Mouse (Mus musculus): ENCODE data around the gene Grin2d.

GRCm38 (mm10) chr7:45791756-45792490, 86.3 kb downstream of the Grin2d start:
- TF ChIP-seq POLR2A (IDR thresholded peaks at IDR 0.05; ENCODE audit: borderline replicate concordance, extremely low read depth, low read depth, low read length) (no peak), CTCF (IDR thresholded peaks at IDR 0.05; ENCODE audit: insufficient read depth, low read length) (no peak)
